Comparison of ENCODE assay signal across 1 mouse cellular context in the genomic region with DNA sequence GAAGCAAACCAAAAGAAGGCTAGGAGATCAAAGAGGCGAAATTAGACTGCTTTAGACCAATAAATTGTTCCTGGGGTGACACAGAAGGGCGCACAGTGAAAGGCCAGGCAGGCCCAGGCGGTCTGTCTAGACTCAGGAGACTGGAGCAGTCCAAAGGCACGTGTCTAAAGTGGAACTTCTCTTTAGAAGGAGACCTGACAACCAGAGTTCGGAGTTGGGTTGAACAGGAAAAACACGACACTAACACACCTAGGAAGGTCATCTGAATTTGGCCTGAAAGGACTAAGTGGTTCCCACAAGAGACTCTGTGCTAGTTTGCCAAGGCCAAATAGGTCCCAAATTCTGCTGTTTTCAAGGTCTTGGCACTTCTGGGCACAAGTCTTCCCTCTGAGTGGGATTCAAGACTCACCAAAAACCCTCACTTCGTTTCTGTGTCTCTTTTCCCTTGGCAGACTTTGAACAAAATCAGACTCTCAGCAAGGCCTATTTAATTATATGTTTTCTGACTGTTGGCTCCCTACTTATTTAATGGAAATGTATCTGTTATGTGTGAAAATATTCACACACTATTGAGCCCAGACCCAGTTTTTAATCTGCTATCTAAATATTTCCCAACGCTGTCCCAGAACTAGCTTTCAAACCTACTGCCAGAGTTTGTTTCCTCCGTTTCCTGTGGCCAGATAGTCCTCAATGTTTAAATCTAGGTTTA.
TF ChIP-seq lines count a peak whose summit lies in the region.

No protein-coding gene starts in this region.

TF ChIP-seq in myocyte, 11 proteins besides CTCF, POLR2A, EP300 and RAD21:
- TF ChIP-seq MYOD1 (IDR thresholded peaks at IDR 0.05; ENCODE audit: control insufficient read depth in 1 of 3, insufficient read length in 2 of 3, low read depth in 2 of 3) (no peak), CEBPB (IDR thresholded peaks at IDR 0.05; ENCODE audit: insufficient read depth, poor library complexity, severe bottlenecking) (no peak), SRF (IDR thresholded peaks at IDR 0.05; ENCODE audit: control insufficient read depth, insufficient read length, low read depth) (no peak), USF1 (IDR thresholded peaks at IDR 0.05; ENCODE audit: low read depth) (no peak)
